Mouse (Mus musculus) adrenal gland, postnatal 14 days (tissue): ENCODE results near the gene Evpl. TPM values are rescaled to one million over a fixed set of nuclear protein-coding genes. Genes with fewer than 3 reads are reported as not detected.

ENCODE experiments used
- DNase-seq: peaks from one replicate; pipeline ENCODE4 v3.0.0; 2021; ENCODE audit warnings: mixed read lengths
- total RNA-seq: library from RNA; stranded (reverse); gene quantifications from 2 replicates; pipeline ENCODE4 v1.2.3, GENCODE M21; 2021

Gene Evpl
- total RNA-seq, 1 experiment from 2014 or later, result 1.7 TPM

DNA sequence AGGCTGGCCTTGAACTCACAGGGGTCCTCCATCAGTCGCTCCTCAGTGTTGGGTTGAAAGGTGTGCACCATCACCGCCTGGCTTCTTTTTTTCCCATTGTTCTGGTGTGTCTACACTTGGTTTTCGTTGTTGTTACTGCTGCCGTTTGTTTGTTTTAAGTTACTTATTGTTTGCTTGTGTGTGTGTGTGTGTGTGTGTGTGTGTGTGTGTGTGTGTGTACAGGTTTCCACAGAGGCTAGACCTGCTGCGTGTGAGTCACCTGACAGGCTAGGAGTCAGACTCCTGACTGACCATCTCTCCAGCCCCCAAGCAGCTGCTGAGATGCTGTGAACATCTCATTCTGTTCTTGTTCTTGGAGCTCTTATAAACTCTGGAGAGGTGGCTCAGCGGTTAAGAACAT is 25.0 kb downstream of the Evpl start:
- DNase-seq, result no peak

- no peak for DNase-seq
Observed at GRCm38 (mm10) chr11:116210696-116211095, 27.2 kb downstream of the Evpl start.

- DNase-seq, result no peak
Observed at GRCm38 (mm10) chr11:116209257-116209656, 28.6 kb downstream of the Evpl start.

- no peak for DNase-seq
Observed at GRCm38 (mm10) chr11:116208660-116209059, 29.2 kb downstream of the Evpl start.

GRCm38 (mm10) chr11:116206678-116207077 is 31.2 kb downstream of the Evpl start:
- no peak for DNase-seq

DNA sequence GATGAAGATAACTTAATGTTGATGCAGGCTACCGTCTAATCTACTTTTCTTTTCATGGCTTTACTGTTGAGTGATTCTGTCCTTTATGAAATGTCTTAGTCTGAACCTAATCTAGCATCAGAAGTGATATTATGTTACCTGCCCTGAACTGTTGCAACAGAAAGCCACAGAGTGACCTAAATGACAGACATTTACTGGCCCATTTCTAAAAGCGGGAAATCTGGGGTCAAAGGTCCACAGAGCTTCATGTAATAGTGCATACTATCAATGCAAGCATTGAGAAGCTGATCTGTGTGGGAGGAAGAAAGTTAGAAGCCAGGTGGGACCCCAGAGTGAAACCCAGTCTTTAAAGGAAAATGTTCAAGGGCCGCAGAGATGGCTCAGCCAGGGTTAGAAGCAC is 34.7 kb downstream of the Evpl start:
- no peak for DNase-seq

DNA sequence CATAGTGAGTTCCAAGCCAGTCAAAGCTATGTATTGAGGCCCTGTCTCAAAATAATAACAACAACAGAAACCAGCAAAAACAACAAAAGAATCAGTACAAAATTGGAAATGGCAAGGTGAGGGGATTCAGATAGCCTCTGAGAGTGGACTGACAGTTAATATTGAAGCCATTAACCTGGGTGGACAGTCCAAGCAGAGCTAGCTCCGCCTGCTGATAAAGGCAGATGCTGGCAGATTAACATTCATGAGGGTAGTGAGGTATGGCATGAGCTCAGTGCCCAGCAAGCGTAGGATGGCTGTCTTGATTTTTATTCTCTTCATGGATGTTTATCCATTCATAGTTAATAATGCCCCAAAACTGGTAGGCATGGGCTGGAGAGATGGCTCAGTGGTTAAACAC is 36.7 kb downstream of the Evpl start:
- DNase-seq, result no peak

- DNase-seq, result peak; percentile 99
Observed at GRCm38 (mm10) chr11:116198639-116199531, 39.0 kb downstream of the Evpl start, which contains the start of the genes Ten1 and Acox1. Gene Ten1, plus strand, starts transcription at chr11:116198855. Gene Acox1, minus strand, starts transcription at chr11:116199045.

DNA sequence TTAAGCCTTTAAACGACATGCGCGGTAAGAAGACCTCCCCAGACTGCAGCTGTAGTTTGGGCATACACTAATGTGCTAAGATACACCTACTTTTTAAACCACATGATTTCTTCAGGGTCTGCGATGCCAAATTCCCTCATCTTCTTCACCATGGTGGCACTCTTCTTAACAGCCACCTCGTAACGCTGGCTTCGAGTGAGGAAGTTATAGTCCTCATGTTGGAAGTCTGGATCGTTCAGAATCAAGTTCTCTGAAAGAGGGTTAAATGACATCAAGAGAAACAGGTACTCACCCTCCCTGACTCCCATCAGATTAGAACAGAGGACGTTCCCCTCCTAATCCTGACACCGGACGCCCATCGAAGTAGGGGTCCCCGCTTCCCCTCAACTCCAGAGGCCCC is 39.7 kb downstream of the Evpl start:
- no peak for DNase-seq

- no peak for DNase-seq
Observed at GRCm38 (mm10) chr11:116197584-116197906, 40.3 kb downstream of the Evpl start.

DNA sequence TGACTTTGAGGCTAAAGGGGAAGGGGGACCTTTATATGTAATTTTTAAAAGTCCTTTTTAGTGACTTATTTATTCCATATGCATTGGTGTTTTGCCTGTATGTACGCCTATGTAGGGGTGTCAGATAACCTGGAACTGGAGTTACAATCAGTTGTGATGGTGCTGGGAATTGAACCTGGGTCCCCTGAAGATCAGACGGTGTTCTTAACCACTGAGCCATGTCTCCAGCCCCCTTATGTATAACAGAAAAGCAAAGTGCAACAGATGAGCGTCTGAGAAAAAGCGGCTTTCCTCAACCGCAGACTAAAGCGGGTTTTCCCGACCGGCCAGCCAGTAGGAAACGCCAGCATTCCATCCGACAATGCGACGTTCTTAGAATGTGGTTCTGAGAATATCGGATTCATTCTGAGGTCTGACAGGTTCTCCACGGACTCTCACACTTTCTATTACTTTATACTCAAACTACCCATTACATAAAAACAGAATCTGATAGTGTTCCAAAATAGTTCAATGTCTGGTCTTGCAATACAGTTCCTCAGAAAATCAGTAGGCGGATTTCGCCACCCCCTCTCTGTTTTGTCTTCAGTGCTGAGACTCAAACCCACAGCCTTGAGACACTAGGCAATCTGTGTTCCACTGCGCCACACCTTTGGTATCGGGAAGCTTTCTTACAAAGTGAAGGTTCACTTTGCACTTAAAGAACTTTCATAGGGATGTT is 40.9 kb downstream of the Evpl start:
- no peak for DNase-seq

DNA sequence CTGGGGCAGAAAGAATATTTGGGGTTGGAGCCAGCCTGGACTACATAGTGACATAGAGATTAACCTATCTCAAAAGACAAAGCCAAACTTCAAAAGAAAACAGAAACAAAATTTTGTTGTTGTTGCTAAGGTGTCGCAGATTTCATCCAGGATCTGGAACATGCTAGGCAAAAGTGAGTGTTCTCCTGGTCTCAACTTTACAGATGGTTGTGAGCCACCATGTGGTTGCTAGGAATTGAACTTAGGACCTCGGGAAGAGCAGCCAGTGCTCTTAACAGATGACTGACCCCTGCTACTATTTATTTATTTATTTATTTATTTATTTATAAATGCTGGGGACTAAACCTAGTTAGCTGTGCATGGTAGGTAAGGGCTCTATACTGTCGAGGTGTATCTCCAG is 41.5 kb downstream of the Evpl start:
- no peak for DNase-seq

DNA sequence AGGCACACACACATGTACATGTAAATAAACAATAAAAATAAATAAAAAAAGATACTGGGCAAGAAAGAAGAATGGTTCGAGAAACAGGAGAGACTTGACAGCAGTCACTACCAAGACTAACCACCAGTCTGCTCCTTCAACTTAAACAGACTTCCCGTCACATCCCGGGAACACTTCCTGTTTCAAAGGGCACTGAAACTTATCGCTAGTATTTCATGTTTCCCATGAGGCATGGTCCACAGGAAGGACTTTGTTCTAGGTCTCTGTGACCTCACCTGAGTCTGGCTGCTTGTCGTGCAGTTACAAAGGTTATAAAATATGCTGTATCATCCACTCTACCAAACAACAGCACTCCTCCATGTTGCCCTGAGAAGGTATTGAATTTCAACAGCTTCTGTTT is 42.6 kb downstream of the Evpl start:
- DNase-seq, result no peak

DNA sequence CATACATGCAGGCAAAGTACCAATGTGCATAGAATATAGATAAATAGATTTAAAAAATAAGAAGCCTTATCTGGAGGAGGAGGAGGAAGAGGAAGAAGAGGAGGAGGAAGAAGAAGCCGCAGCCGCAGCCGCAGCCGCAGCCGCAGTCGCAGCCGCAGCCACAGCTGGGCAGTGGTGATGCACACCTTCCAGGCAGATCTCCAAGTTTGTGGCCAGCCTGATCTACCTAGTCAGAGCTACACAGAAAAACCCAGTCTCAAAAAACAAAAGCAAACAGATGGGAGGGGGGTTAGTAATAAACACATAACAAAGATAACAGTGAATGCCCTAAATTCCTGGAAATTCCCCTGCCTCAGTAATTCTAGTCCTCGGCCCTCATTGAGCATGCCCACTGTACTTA is 43.3 kb downstream of the Evpl start:
- DNase-seq, result no peak

- no peak for DNase-seq
Observed at GRCm38 (mm10) chr11:116187226-116187930, 50.5 kb downstream of the Evpl start.

DNA sequence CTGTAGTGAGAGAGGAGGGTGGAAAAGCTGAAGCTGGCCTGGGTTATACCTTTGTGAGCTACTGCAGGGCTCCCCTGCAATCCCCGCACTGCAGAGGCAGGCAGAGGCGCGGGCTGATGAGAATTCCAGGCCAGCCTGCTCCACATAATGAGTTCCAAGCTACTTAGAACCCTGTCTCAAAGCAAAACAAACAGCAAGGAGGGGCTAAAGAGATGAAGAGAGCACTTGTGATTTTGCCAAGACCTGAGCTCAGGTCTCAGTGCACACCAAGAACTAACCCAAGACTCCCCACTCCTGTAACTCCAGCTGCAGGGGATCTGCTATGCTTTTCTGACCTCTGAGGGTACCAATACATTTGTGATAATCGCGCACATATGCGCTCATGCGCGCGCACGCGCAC is 51.5 kb downstream of the Evpl start:
- no peak for DNase-seq

DNA sequence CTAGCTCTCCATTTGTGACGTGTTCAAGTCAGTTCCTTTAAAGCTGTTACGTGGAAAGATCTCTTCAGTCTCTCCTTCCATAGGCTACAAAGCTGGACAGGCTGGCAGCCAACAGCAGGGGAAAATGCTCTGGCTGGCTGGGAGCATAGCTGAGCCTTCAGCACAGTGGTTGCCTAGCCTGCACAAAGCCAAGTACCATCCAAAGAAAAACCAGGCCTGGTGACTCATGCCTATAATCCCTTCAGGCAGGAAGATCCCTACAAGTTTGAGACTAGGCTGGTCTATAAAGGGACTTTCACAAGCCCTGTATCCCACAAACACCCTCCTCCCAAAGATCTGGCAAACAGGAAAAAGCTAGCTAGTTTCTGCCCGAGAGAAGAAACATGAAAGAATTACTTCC is 52.0 kb downstream of the Evpl start:
- no peak for DNase-seq

- DNase-seq, result peak; percentile 45
Observed at GRCm38 (mm10) chr11:116178411-116179121, 59.3 kb downstream of the Evpl start.

DNA sequence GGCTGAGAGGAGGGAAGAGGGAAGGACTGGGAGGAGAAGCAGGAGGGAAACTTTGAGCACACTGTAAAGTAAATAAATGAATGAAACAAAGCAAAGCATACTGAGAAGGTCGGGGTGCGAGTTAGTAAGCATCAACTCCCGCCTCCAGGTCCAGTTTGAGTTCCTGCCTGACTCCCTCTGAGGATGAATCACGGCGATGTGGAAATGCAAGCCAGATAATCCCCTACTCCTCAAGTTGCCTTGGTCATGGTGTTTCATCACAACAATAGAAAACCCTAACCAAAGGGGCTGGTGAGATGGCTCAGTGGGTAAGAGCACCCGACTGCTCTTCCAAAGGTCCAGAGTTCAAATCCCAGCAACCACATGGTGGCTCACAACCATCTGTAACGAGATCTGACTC is 61.9 kb downstream of the Evpl start:
- DNase-seq, result peak; percentile 55

DNA sequence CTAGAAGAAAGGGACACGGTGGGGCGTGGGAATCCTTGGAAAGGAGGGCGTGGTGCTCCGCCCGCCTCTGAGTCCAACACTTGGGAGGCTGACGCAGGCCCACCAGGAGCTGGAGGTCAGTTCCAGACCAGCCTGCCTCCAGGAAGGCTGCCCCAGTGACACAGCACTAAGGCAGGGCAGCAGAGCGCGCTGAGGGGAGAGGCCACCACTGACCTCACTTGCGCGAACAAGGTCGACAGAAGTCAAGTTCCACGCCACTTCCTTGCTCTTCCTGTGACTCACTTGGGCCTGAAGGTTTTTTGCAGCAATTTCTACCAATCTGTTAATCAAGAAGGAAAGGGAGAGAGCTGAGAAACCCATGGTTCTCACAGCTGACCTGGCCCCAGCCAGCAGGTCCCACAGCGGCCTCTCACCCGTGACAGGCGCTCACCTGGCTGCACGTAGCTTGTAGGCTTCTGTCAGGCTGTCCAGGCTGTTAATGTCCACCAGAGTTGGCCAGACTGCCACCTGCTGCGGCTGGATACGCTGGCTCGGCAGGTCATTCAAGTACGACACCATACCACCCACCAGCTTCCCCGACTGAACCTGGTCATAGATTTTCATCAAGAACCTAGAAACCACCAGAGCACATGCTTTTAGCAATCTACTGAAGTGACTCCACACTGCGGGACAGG is 63.0 kb downstream of the Evpl start:
- DNase-seq, result peak; percentile 82

- no peak for DNase-seq
Observed at GRCm38 (mm10) chr11:116171959-116172358, 65.9 kb downstream of the Evpl start.
